Mouse (Mus musculus) G1E (cell line): ENCODE measurements around the gene Insc.

Source experiments
- CTCF ChIP-seq: IDR thresholded peaks from 2 replicates; pipeline ENCODE4 v1.5.1; 2012; ENCODE audit warnings: low read depth, low read length, inconsistent platforms, mixed read lengths
- GATA1 ChIP-seq: IDR thresholded peaks from 2 replicates; pipeline ENCODE4 v1.6.1; 2012; ENCODE audit warnings: borderline replicate concordance, low read length, inconsistent platforms, mixed read lengths
- POLR2AphosphoS5 ChIP-seq: IDR thresholded peaks from 2 replicates; pipeline ENCODE4 v1.6.1; 2012; ENCODE audit warnings: low read depth, low read length, inconsistent platforms; ENCODE audit not compliant: insufficient replicate concordance

DNA sequence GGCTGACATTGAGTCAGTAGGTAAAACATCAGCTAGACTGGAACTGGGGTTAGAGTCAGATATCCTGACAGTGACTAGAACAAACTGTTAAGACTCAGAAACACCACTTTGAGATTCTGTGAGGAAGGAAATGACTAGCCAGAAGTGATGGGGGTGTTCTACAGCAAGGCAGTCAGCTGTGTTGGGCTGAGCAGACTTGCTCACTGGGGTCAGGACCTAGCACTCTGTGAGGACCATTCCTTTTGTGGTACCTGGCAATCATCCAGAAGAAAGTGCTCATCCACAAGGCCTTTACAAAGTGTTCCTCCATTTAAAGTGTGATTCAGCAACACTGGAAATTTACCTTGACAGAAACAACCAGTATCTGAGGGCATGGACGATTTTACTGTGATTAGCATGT, 31.0 kb upstream of the Insc start:
- TF ChIP-seq CTCF: no peak
- TF ChIP-seq GATA1: no peak
- no peak for TF ChIP-seq POLR2AphosphoS5
